Mouse (Mus musculus) testis, postnatal 14 days (tissue): ENCODE measurements around the gene Tmem240.
"Not testable (repeated sequence)": the region's sequence is repeated elsewhere in the genome, so short reads cannot be mapped to it uniquely, and the experiment has no call there.

ENCODE experiments used
- DNase-seq: peaks from one replicate; pipeline ENCODE4 v3.0.0; 2021; ENCODE audit warnings: low spot score

Gene Tmem240

DNA sequence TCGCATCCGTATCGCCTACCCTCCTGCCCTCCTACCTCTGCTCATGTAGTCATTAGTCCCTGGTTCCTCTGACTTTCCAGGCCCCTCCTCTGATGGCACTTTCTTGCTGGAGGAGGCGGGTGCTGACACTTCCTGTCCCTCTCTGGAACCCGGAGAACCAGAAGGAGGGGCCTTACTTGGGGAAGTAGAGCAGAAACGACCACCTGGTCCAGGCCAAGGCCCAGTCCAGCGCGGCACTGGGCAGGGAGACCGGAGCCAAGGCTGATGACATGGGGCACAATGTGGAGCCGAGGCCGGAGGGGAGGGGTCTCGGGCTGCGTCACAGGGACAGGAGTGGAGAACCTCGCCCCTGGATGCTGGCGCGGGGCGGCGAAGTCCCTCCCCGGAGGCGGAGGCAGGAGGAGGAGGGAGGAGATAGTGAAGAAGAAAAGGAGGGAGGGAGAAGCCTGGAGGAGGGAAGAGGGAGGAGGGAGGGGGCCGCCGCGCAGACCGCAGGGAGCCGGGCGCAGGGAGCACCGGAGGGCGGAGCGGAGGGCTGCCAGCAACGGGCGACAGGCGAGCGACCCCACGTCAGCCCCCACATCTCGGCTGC is at the start of gene Tmem240:
Gene Tmem240 (plus strand): TSS at position 451 of the 592 bp plus-strand sequence.
- DNase-seq, result peak; percentile 85

DNA sequence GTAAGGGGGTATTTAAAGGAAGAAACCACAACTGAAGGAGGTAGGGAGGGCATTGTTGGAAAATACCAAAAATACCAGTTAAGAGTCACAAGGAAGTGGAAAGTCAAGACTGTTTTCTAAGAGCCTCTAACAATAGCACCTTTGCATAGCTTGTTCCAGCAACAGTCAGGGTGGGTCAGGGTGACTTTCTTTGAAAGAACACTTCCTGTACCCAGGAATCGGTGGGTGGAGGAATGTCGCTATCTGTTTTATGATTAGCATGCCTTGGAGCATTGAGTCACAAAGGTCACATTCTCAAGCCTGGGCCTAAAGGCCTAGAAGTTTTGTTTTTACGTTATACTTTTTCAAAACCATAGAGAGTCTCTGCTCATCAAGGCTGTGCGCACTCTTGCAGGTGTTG is 46.8 kb upstream of the Tmem240 start:
- DNase-seq, result not testable (repeated sequence)

DNA sequence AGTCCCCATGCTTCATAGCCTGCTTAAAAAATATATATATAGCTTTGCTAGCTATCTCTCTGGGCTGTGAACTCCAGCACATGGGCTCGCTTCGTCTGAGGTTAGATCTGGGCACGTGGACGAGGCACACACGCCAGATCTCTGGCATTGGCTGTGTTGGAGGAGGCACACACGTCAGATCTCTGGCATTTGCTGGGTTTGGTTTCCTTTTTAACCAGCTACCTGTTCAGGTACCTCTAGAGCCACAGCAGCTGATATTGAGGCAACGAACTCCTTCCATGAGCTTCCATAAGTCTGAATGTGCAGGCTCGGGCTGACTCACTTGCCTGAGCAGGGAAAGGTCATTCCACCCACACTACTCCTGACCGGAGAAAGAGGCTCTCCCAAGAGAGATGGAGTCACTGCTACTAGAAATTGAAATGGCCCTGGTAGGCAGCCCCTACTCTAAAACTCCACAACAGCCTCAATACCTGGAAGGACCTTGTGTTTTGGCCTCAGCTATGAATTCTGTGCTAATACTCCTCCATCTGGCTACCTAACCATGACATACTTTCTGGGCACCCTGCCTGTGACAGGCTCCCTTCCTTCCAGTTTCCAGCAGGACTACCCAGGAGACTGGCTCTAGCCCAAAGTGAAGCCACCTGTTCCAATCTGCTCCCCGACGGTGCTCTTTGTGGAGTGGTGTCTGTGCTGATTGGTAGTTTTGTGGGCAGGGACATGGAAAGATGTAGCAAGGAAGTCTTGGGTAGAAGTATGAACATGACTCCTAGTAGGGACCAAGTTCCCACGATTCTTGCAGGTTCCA is 43.8 kb upstream of the Tmem240 start:
- DNase-seq, result no peak

DNA sequence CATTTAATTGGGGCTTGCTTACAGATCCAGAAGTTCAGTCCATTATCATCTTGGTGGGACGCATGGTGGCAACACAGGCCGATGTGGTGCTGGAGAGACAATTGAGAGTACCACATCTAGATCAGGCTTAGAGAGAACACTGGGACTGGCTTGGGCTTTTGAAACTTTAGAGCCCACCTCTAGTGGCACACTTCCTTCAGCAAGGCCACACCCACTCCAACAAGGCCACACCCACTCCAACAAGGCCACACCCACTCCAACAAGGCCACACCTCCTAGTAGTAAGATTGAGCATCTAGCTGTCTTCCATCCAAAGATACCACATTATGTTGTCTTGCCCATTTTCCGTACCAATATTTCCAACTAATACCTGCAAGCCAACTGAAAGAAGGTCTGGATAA is 42.2 kb upstream of the Tmem240 start:
- DNase-seq, result no peak

- DNase-seq, result peak; percentile 54
Measured at GRCm38 (mm10) chr4:155694111-155694481, 40.5 kb upstream of the Tmem240 start, which contains the start of gene Fndc10. TSS of gene Fndc10 (plus strand) at chr4:155694342.

GRCm38 (mm10) chr4:155694482-155695401 is 39.9 kb upstream of the Tmem240 start:
- DNase-seq, result peak; percentile 47

- DNase-seq, result no peak
Measured at GRCm38 (mm10) chr4:155695531-155696062, 39.0 kb upstream of the Tmem240 start.

- DNase-seq, result no peak
Measured at GRCm38 (mm10) chr4:155696261-155697255, 38.0 kb upstream of the Tmem240 start.

GRCm38 (mm10) chr4:155700425-155700824 is 34.2 kb upstream of the Tmem240 start:
- DNase-seq, result no peak

DNA sequence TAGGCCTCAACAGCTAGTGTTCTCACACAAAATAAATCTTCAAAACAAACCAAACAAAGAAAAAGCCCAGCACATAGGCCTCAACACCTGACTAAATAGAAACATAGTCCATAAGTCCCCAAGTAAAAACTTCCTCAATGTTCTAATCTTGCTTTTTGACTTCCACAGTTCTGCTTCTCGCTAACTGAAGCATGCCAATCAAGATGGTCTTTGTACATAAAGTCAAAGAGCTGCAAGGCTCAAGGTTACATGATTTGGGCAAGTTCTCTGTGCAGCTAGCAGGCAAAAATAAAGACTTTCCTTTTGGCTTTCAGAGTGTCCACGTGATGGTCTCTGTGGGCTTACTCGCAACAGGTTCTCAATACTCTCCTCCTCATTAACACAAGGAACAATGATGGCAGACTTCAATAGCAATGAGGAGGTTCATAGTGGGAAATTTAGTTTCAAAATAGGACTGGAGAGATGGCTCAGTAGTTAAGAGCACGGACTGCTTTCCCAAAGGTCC is 31.1 kb upstream of the Tmem240 start:
- DNase-seq, result no peak

GRCm38 (mm10) chr4:155704721-155705591 is 29.6 kb upstream of the Tmem240 start, which contains the start of gene Ssu72:
TSS of gene Ssu72 (plus strand) at chr4:155704800.
- peak; percentile 93 for DNase-seq

- DNase-seq, result no peak
Measured at GRCm38 (mm10) chr4:155705592-155705929, 29.0 kb upstream of the Tmem240 start.

GRCm38 (mm10) chr4:155708582-155708981 is 26.0 kb upstream of the Tmem240 start:
- no peak for DNase-seq

GRCm38 (mm10) chr4:155708988-155709387 is 25.6 kb upstream of the Tmem240 start:
- DNase-seq, result no peak

DNA sequence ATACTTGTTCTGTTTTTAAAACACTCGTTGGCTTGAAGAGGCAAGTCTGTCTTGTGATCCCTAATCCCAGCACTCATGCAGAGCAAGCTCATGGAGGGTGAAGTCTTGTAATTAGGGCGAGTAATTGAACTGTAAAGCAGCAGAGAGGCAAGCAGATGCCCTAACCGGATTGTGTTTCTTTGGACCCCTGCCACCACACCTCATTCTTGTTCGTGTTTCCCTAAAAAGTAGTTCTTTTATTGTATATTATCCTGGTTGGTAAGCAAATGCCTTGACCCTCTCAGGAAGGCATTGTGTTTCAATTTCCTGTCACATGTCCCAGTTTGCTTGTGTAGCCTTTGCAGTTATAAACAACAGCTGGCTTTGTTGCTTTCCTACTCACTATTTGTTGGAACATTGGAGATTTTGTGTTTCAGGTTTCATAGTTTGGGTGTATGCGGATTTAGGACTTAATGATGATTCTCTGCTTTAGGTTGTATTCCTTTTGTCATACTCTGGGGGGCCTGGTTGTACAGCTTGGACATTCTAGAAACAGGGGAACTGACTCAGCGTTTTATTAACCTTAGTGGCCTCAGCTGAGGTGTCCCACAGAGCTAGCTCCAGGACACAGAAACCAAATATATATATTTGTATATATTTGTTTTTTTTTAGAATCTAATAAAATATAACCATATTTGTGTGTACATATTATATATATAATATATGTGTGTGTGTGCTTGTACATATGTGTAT is 23.9 kb upstream of the Tmem240 start:
- DNase-seq, result no peak

- DNase-seq, result no peak
Measured at GRCm38 (mm10) chr4:155721668-155722083, 12.9 kb upstream of the Tmem240 start.

DNA sequence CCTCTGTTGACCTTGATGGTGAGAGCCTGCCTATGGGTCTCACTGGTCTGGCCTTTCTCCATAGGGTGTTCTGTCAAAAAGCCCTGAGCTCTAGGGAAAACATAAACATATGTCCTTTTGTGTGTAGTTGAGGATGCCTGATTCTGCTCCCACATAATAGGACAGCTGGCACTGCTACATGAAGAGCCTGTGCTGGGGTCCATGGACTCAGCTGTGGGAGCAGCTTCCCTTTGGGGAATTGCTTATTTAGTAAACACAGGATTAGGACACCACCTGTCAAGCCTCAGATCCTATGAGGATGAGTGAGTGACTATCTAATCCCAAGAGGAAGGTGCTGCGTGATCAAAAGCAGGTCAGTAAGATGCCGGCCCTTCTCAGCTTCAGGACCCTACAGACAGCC is 6.6 kb upstream of the Tmem240 start:
- DNase-seq, result no peak

DNA sequence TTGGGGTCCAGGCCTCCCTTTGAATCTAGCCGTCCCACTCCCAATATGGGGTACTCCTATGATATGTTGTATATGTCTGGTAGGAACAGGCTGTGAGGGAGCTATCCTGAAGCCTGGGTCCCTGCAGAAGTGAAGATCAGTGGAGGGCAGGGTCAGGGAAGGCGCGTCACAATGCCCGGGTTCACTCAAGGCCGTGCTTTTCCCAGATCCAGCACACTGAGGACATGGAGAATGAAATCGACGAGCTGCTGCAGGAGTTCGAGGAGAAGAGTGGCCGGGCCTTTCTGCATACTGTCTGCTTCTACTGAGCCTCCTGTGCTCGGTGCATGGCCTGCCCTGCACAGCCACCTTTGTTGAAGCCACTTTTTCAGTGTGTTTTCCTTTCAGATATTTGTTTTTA is 1.3 kb upstream of the Tmem240 start:
- no peak for DNase-seq
